Mouse (Mus musculus): ENCODE data around the gene Dpf3. TPM values are rescaled to one million over a fixed set of nuclear protein-coding genes. Genes with fewer than 3 reads are reported as not detected.

Dpf3 gene
- not detected for total RNA-seq (2023)

GRCm38 (mm10) chr12:83487476-83487991 lies at the start of gene Dpf3:
Dpf3 (minus strand) TSS chr12:83487716.

GRCm38 (mm10) chr12:83520311-83520890 lies 32.9 kb upstream of the Dpf3 start, which contains the start of gene Dcaf4:
Dcaf4 (plus strand) TSS chr12:83520466.

Other genes starting within 250 kb of the Dpf3 start
- gene Dcaf4, start 32.8 kb upstream of the Dpf3 start, total RNA-seq (2023): 10 to 100 TPM; 25.0 to 36.7 TPM
- 10 to 100 TPM; 34.0 to 35.5 TPM for gene Zfyve1, start 109.5 kb upstream of the Dpf3 start, total RNA-seq (2023)
- 100 to 1,000 TPM; 309 to 325 TPM for gene Rbm25, start 143.5 kb upstream of the Dpf3 start, total RNA-seq (2023)
- 10 to 100 TPM; 69.3 to 82.8 TPM for gene Psen1, start 200.4 kb upstream of the Dpf3 start, total RNA-seq (2023)

Measured in B cell, adult 67 days (primary cell).